Mouse (Mus musculus): ENCODE measurements around the gene Odf3l2.
A peak's percentile ranks its signal among the peaks of the same experiment; 100 is the strongest.

Gene Odf3l2

DNA sequence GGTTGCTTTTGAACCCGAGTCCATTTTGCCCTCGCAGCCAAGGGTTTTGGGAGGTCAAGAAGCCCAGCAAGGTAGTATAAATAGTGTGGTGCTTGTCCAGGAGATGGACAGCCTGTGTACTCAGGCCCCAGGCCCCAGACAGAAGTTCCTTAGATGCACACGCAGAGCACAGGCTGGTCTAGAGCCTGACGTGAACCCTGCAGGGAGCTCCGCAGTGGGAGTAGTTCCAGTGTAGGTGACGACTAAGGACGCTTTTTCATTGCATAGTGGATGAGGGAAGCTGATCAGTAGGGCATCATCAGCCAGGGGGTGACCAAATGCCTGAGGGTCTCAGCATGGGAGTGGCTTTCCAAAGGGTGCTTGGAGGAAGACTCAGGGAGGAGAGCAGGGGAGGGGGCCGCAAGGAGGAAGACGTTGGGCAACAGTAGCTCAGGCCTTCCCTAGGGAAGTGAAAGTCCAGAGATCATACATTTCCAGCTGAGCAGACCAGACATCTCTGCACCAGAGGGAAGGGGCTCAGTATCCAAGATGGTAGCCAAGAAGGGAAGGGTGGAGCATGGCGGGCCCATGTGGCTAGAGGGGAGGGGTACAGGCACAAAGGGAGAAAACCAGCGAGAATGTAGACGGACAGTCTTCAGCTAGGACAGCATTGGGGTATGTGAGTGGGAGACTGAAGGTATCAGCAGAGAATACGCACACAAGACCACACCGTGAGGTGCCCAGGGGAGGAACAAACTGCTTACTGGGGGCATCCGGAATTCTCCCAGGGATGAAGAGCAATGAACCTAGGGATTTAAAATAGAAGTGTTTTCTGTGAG is 24.7 kb upstream of the Odf3l2 start:
- DNase-seq = no peak

DNA sequence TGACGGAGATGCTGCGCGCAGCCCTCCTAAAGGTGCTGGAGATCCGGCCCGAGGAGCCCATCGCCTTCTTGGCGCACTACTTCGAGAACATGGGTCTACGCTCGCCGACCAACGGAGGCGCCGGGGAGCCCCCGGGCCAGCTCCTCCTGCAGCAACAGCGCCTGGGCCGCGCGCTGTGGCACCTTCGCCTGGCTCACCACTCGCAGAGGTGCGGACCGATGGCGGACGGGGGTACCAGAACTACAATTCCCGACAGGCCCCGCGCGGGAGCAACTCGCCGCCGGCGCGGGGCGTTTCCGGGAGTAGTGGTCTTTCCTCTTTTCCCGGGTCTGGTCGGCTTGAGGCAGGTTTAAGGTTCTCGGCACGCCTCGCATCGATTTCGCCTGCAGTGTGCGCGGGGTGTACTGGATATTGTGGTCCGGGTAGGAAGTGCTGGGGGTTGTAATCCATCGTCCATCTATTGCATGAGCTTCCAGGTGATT is 24.1 kb upstream of the Odf3l2 start:
- peak; percentile 54 to 70 for DNase-seq

DNA sequence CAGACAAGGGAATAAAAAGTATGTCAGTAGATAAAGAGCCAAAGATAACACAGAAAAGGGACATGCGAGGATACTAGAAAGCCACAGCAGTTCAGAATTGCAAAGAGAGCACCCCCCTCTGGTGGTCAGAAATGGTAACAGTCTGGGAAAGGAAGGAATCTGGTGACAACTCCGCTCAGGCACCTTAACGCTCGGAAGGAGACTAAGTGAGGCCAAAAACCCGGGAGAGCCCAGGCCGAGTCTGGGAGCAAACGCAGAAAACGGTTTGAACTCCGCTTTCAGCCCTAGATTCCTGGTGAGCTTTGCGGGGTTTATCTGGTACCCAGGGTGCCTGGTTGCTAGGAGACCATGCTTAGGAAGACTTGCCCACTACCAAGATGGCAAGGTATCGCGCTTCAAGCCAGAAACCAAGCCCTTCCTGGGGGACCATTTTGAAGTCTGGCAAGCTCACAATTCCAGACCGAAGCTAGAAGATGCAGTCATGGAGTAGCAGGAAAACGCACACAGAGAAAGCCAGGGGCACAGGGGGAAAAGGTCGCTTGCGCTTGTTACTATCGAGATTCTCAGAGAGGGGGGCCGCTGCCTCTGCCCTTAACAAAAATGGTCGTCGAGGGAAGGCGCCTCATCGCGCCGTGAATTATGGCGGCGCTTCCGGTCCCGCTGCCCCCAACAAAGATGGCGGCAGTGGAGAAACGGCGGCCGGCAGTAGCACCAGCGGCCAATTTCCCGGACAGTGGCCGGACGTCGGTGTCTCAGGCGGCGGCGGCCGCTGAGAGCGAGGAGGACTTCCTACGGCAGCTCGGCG is 23.4 kb upstream of the Odf3l2 start, which contains the start of gene Tpgs1:
TSS of gene Tpgs1 (plus strand) at position 599 of the 805 bp plus-strand sequence.
- DNase-seq = peak; percentile 90

DNA sequence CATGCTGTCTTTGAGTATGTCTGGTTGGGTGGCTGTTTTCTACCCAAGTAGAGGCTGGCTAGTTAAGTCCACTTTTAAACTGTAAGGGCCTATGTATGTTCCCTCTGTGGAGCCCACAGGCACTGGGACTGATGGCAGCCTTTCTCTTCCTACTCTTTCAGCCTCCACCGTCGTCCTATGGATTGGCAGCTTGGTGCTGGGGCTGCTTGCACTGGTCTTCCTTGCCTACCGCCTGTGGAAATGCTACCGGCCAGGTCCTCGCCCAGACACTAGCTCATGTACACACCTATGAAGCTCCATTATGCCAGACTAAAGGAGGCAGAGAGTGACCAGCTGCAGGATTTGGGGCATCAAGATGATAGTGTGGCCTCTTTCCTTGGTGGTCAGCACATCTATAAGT is 22.5 kb upstream of the Odf3l2 start:
- DNase-seq = no peak

DNA sequence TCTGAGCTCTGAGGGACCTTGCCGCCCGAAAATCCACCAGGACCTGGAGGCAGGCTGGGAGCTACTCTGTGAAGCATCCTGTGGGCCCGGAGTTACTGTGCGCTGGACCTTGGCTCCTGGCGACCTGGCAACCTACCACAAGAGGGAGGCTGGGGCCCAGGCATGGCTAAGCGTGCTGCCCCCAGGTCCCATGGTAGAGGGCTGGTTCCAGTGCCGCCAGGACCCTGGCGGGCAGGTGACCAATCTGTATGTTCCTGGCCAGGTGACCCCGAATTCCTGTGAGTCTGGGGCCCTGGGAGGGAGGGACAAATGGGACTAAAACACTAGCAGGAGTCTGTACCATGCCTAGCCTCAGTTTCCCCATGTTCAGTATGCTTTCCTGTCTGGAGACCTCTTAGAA is 21.0 kb upstream of the Odf3l2 start:
- DNase-seq = no peak

DNA sequence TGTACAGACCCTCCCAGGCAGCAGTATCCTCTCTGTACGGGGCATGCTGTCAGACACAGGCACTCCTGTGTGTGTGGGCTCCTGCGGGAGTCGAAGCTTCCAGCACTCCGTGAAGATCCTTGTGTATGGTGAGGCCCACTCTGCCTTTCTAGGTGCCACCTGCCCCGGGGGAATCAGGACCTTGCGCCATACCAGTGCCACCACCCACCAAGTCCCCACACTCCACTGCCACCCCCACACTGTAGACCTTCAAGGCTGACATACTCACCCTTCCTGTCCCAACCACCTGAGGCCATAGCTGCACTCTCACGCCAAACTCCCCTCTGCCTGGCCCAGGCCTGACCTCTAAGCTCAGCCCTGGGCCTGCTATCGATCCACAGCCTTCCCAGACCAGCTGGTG is 19.5 kb upstream of the Odf3l2 start:
- DNase-seq = no peak

DNA sequence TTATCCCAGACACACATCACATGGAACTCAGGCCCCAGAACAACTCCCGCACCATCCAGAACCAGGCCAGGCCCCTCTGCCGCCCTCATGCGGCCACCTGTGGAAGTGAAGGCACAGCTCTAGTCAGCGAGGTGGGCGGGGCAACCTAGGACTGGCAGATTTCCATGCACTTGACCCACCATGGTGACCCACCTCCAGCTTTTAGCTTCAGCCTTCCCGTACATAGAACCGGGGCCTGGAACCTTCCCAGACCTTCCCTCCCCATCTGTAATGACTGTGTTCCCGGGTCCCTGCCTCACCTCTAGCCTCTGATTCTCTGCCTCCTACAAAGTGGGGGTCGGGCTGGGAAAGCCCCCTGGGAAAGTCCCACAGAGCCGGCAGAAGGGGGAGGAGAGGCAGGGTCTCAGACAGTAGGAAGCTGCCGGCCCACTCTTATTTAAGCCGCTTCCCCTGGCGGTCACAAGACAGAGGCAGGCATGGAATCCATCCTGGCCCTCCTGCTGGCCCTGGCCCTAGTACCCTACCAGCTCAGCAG is 18.7 kb upstream of the Odf3l2 start, which contains the start of gene Madcam1:
TSS of gene Madcam1 (plus strand) at position 429 of the 535 bp plus-strand sequence.
- peak in 1 of 2 experiments; percentile 75 for DNase-seq

DNA sequence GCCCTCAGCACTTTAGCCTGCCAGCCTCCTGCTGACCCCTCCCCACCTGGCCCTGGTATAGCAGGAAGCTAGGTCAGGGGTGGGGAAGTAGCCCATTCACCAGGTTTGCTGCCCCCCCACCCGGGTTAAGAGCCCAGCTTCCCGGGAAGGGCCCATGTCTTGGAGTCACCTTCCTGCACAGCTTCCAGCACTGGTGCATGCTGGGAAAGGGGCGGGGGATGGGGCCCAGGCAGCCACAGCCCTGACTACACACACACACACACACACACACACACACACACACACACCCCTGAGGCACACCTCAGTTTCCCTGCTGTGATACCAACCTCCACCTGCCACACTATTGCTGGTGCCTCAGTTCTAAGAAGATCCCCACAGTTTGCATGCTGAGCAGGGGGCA is 16.3 kb upstream of the Odf3l2 start:
- DNase-seq = no peak

DNA sequence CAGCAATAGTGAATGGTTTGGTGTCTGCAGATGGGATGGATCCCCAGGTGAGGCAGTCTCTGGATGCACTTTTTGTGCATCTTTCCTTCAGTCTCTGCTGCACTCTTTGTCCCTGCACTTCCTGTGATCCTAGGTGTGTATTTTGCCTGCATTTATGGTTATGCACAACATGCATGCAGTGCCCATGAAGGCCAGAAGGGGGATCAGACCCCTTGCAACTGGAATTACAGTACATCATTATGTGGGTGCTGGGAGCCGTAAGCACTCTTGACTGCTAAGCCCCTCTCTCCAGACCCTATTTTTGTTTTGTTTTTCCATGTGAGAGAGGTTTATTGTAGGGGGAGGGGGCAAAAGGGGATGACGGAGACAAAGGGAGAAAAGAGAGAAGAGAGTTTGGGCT is 14.8 kb upstream of the Odf3l2 start:
- no peak for DNase-seq

DNA sequence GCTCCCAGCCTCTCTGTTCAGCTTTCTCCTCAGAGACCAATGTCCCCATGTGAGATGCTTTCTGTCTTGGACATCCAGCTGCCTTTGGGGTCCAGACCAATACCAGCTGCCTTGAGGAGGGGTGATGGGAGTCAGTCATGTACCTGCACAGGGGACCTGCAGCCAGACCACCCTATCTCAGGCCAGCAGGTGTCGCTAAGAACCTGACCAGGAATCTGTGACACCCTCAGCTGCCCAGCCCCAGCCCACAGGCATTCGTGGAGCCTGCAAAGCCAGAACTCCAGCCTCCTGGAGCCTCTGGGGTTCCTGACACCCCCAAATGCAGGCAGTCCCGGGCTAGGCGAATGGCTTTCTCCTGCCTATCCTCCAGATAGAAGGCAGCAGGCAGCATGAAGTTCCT is 13.3 kb upstream of the Odf3l2 start:
- no peak for DNase-seq

DNA sequence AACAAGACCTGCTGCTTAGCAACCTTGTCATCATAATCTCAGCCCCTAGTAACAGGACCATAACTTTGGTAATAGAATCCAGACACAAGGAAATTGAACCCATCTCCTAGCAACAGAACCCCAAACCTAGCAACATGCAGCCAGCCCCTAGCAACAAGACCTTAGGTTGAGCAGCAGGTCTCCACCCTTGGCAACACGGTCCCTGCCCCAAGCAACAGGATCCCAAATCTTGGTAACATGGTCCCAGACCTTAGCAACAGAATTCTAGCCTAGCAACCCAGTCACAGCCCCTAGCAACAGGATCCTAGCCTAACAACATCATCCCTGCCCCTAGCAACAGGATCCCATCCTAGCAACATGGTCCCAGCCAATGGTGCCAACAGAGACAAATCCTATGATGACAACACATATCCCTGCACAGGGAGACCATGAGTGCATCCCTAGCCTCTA is 9.4 kb upstream of the Odf3l2 start:
- no peak for DNase-seq

DNA sequence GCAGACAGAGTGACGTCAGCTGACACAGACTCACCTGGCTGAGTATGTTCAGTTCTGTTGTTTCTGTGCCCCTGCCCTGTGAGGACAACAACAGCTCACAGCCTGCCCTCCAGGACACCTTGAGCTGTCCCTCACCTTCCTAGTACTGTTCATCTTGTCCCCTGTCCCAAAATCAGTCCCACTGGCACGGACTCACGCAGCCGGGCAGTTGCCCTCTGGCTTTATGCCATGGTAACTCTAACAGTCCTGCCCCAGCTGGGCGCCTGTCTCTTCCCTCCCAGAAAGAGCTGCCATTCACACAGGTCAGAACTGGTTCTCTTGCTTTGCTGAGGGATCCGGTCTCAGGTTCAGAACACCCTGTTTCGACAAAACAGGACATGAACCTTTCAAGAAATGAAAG is 7.3 kb upstream of the Odf3l2 start:
- no peak for DNase-seq

DNA sequence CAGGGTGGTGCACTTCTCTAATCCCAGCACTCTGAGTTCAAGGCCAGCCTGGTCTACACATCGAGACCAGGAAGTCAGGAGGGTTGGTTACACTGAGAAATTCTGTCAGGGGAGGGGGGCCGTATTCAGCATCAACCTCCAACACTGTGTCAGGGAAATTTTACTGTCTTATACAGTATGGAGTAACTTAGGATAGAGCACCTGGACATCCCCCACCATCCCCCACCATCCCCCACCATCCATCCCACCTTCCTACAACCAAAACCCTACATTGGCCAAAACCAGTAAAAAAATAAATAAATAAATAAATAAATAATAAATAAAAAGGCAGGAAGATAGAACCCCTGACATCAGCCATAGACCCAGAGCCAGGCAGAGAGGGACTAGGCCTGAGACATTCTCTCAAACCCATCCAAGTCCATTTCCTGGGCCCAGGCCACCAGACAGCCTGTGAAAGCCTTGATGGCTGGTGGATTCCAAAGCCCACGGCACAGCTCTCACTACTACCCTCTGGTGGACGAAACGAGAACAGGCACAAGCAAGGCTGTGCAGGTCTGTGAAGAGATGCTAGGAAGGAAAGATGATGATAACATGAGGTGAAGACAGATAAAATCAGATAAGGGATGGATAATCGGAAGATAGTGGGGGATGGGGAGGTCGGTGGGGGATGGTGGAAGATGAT is 3.7 kb upstream of the Odf3l2 start:
- DNase-seq = peak; percentile 40 to 71

DNA sequence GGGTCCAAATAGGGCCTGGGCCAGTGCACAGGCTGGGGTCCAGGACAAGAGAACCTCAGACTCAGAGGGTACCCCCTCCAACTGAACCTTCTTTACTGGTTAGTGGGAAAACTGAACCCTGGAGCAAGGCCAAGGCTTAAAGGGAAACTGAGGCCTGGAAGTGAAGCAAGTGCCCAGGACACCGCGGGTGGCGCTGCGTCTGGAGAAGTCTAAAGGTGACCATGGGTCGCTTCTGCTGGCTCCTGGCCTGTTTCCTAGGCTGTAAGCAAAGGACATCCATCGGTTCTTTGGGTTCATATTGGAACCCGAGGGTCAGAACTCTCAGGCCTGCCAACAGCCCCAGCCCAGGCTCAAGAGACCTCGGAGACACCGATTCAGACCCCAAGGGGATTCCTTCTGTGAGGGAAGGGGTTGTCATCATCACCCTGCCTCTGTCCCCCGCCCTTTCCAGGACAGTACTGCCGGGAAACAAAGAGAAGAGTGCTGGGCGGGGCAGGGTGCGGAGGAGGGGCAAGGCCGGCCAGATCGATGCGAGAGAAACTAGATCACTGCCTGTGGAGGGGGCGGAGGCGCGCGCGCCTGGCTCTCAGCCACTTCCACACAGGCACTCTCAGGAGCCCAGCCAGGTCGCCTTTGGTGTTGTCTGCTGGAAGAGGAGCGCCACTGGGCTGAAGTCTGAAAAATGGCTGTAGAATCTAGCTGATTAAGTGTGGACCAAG is 6.9 kb downstream of the Odf3l2 start:
- no peak for DNase-seq

DNA sequence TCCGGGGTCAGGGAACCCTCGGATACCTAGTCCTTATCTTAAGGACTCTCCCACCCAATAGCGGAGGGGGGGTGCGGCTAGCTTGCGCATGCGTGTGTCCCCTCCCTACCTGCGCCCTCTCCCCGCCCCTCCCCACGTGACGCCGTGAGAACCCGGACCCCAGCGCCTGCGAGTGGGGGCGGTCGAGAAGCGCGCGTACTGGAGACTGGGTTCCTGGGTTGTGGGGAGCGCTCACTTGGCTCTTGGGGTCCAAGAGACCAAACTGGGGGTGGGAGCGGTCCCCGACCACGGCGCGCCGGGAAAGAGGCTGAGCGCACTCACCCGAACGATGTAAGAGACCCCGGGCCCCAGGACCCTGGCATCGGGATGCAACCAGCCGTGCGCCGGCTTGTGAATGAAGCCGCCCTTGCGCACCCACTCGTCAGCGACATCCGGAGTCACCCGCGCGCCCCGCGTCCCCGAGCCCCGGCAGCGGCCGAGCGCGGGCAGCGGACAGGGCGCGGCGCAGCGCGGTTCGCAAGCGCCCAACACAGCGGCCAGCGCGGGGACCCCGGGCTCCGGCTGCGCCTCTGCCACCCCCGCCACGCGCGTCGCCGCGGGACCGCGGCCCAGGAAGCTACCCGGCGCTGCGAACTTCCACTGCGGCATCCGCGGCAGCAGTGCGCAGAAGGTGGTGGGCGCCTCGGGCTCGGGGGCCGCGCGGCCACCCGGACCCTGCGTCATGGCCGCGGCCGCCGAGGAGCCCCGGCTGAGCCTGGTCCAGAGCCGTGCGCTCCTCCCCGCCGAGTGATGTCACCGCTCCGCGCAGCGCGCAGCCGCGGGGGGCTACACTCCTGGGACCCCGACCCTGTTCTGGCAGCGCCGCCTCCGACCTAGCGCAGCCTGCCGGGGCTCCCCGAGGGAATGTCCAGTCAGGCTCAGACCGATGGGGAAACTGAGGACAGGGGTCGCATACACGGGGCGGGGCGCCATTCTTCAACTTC is 8.1 kb downstream of the Odf3l2 start, which contains the start of gene Shc2:
TSS of gene Shc2 (minus strand) at position 791 of the 983 bp plus-strand sequence.
- DNase-seq = no peak

DNA sequence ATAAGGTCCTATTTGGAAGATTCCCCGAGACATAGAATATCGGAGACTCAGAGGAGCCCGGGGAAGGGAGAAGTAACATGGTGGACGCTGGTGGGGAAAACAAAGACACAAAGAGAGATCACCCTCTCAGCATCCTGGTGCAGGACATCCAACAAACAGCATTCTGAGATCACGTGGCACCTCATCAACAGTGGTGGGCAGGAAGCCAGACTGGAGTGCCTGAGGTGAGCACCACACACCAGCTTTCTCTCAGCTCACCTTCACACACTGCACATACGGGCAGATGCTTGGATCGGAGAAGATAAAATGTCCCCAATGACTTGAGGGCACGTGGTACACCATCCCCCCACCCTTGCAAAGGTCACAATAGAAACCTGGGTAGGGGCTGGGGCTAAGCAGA is 9.3 kb downstream of the Odf3l2 start:
- DNase-seq = no peak

DNA sequence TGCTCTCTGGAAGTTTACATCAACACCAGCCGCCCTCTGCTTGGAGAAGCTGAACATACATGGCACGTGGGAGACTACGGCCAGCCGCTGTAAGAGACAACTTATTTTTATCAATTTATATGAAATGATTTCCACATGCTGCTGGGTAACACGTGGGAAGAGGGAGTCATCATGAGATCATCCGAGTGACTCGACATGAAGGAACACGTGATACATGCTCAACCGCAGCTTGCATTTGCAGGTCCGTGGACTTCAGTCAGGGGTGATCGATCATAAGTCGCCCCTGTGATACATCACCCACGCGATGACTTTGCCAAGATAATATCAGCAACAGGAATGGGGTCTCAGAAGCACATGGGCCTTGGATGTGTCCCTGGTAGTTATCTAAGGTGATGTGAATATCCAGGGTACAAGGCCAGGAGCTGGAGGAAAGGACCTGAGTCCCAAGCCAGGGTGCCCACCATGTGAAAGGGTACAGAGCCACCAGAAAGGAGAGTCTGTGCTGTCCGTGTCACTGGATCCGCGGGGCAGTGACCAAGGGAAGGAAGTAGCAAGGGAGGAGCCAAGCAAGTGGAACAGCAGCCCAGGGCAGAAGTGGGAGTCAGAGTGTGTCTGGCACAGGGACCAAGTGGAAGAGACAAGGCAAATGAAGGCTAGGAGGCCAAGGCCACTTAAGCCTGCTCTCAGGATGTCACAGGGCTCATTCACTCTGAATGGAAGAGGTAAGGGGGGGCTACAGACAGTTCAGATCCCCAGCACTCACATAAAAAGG is 12.3 kb downstream of the Odf3l2 start:
- no peak for DNase-seq

DNA sequence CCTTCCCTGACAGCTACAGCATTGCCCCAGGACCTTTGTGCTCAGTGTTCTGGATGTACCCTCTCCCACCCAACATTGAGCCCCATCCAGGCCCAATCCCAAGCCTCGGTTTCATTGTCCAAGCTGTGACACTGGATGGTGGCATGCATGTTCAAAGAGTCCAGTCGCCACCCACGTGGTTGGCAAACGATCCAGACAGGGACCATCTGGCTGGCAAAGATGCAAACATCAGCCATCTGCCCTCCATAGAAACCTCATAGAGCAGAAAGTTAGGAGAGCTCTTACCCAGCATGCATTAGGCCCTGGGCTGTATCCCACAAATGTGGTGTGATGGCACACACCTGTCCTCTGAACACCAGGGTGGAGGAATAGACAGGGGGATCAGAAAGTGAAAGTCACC is 14.1 kb downstream of the Odf3l2 start:
- no peak for DNase-seq

DNA sequence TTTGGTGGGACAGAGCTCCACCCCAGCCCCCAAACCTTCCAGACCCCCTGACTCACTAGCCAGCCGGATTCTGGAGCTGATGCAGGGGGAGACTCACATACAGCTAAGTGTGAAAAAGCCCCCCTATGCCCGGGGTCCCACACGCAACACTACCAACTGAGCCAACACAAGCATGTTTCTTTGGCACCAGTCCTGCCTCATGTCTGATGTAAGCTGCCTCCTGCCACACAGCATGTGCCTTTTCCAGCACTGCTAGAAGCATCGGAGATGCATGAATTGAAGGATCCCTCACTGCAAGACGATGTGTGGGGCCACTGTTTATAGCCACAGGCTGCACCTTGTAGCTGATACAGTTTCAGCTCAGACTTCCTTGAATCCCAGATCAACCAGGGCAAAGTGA is 17.2 kb downstream of the Odf3l2 start:
- DNase-seq = no peak

DNA sequence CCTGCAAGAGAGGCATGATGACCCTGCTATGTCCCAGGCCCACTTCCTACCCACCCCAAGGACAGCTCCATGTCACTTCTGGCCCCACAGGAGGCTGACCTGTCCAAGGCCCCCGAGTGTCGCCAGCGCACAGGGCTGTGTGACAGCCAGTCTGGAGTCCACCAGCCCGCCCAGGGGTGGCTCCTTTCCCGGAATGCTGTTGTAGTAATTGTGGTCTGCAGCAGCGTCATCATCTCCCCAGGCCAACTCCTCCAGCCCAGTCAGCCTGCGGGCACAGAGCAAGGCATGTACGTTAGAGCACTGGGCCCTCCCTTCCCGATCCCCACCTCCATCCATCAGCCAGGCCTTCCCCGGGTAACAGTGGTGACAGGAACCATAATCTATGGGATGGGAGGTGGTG is 19.4 kb downstream of the Odf3l2 start:
- no peak for DNase-seq

All from kidney, adult 8-10 months (tissue).